Mouse (Mus musculus): ENCODE results near the gene Agbl4.

- TF ChIP-seq CTCF (IDR thresholded peaks at IDR 0.05; ENCODE audit: control insufficient read depth, insufficient read depth, insufficient read length) (no peak), MYOG (IDR thresholded peaks at IDR 0.05; ENCODE audit: control insufficient read depth, extremely low read depth, insufficient read length) (no peak)
Measured at GRCm38 (mm10) chr4:111502965-111503727, 1105.7 kb downstream of the Agbl4 start.

Data from C2C12 (cell line).